Mouse (Mus musculus): ENCODE data around the gene Hebp1. TPM values are rescaled to one million over a fixed set of nuclear protein-coding genes. Genes with fewer than 3 reads are reported as not detected.

The Hebp1 gene
- polyA plus RNA-seq, 1 experiment from 2014 or later, result 4.1 TPM

- no peak overlapping the region for H3K4me3 ChIP-seq (ENCODE audit: low read depth, low read length)
- no peaks in the 10 kb centered on the region for H3K27me3 ChIP-seq (ENCODE audit: control insufficient read depth, insufficient read depth, low read length)
- H3K36me3 ChIP-seq (ENCODE audit: control insufficient read depth, insufficient read depth, low read length), result no peaks in the 10 kb centered on the region
- no peak overlapping the region for H3K4me2 ChIP-seq (replicated peaks; ENCODE audit: low read depth, low read length)
- no peak for DNase-seq (ENCODE audit: low spot score)
- no peak for ATAC-seq (ENCODE audit: low FRiP score)
- no peak overlapping the region for H3K9ac ChIP-seq (ENCODE audit: low read depth, low read length)
- H3K9me3 ChIP-seq (ENCODE audit: control insufficient read depth, low read length), result no peaks in the 10 kb centered on the region
- no peak overlapping the region for H3K27ac ChIP-seq (ENCODE audit: low read depth, low read length)
- WGBS, result 62% methylated on average over 6 of the region's 6 CpGs
- no peaks in the 10 kb centered on the region for H3K4me1 ChIP-seq (replicated peaks; ENCODE audit: control insufficient read depth, insufficient read depth, low read length)
Observed at GRCm38 (mm10) chr6:135203737-135204136, 5.9 kb upstream of the Hebp1 start.

DNA sequence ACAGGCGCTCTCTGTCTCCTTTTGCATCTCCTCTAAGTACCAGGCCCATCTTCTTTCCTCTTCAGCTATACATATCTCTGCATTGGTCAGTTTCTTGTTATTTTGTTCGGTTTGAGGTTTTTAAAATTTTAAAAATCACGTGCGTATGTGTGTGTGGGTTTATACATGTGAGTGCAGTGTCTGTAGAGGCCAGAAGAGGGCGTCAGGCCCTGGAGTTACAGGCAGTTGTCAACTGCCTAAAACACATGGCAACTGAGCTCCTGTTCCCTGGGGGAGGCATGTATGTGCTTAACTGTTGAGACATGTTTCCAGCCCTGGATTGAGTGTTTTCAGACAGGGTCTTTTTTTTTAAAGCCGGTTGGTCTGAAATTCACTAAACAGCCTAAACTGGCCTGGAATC, 4.8 kb upstream of the Hebp1 start:
- no peak for DNase-seq (ENCODE audit: low spot score)
- Histone ChIP-seq H3K27ac (ENCODE audit: low read depth, low read length) (no peak overlapping the region), H3K9ac (ENCODE audit: low read depth, low read length) (no peak overlapping the region), H3K36me3 (ENCODE audit: control insufficient read depth, insufficient read depth, low read length) (no peaks in the 10 kb centered on the region), H3K4me1 (replicated peaks; ENCODE audit: control insufficient read depth, insufficient read depth, low read length) (no peaks in the 10 kb centered on the region), H3K4me3 (ENCODE audit: low read depth, low read length) (no peak overlapping the region), H3K27me3 (ENCODE audit: control insufficient read depth, insufficient read depth, low read length) (no peaks in the 10 kb centered on the region), H3K9me3 (ENCODE audit: control insufficient read depth, low read length) (no peaks in the 10 kb centered on the region), H3K4me2 (replicated peaks; ENCODE audit: low read depth, low read length) (no peak overlapping the region)
- no peak for ATAC-seq (ENCODE audit: low FRiP score)
- whole genome bisulfite sequencing, result 88% methylated on average over 6 of the region's 6 CpGs

- Histone ChIP-seq H3K4me1 (replicated peaks; ENCODE audit: control insufficient read depth, insufficient read depth, low read length) (no peaks in the 10 kb centered on the region), H3K4me2 (replicated peaks; ENCODE audit: low read depth, low read length) (no peak overlapping the region), H3K27ac (ENCODE audit: low read depth, low read length) (no peak overlapping the region), H3K9me3 (ENCODE audit: control insufficient read depth, low read length) (no peaks in the 10 kb centered on the region), H3K4me3 (ENCODE audit: low read depth, low read length) (no peak overlapping the region), H3K9ac (ENCODE audit: low read depth, low read length) (no peak overlapping the region), H3K36me3 (ENCODE audit: control insufficient read depth, insufficient read depth, low read length) (no peaks in the 10 kb centered on the region), H3K27me3 (ENCODE audit: control insufficient read depth, insufficient read depth, low read length) (no peaks in the 10 kb centered on the region)
- DNase-seq (ENCODE audit: low spot score) (no peak), ATAC-seq (ENCODE audit: low FRiP score) (no peak)
- 89% methylated on average over 16 of the region's 16 CpGs for WGBS
Observed at GRCm38 (mm10) chr6:135200122-135200957, 2.5 kb upstream of the Hebp1 start.

GRCm38 (mm10) chr6:135198726-135199125, 904 bp upstream of the Hebp1 start:
- no peak overlapping the region for H3K27ac ChIP-seq (ENCODE audit: low read depth, low read length)
- H3K4me2 ChIP-seq (replicated peaks; ENCODE audit: low read depth, low read length), result peak overlapping the region; percentile 91
- no peaks in the 10 kb centered on the region for H3K9me3 ChIP-seq (ENCODE audit: control insufficient read depth, low read length)
- H3K4me1 ChIP-seq (replicated peaks; ENCODE audit: control insufficient read depth, insufficient read depth, low read length), result no peaks in the 10 kb centered on the region
- peak overlapping the region; percentile 83; the same call in 1 of the 2 replicates for H3K9ac ChIP-seq (ENCODE audit: low read depth, low read length)
- H3K27me3 ChIP-seq (ENCODE audit: control insufficient read depth, insufficient read depth, low read length), result no peaks in the 10 kb centered on the region
- ATAC-seq (ENCODE audit: low FRiP score) (no peak), DNase-seq (ENCODE audit: low spot score) (no peak)
- 55% methylated on average over 6 of the region's 6 CpGs for WGBS
- H3K36me3 ChIP-seq (ENCODE audit: control insufficient read depth, insufficient read depth, low read length), result no peaks in the 10 kb centered on the region
- H3K4me3 ChIP-seq (ENCODE audit: low read depth, low read length), result peak overlapping the region; percentile 79

DNA sequence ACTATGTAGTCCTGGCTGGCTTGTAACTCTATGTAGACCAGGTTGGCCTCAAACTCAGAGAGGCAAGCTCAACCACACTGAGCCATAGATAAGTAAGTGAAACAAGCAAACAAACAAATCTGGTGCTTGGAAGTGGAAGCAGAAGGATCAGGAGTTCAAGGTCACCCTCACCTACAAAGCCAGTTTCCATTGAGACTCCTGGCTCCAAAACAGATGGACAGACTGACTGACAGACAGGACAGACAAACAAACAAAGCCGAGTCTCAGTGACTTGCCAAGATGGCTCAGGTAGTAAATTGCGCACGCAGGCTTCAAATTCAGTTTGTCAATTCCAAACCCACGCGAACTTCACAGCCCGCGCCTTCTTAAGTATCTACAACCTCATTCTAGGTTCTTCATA, 376 bp downstream of the Hebp1 start:
- peak overlapping the region; percentile 79; the same call in 1 of the 2 replicates for H3K27ac ChIP-seq (ENCODE audit: low read depth, low read length)
- 15% methylated on average over 7 of the region's 7 CpGs for WGBS

GRCm38 (mm10) chr6:135196707-135197106, 1.1 kb downstream of the Hebp1 start:
- H3K9ac ChIP-seq (ENCODE audit: low read depth, low read length), result no peak overlapping the region
- H3K27ac ChIP-seq (ENCODE audit: low read depth, low read length), result no peak overlapping the region
- DNase-seq (ENCODE audit: low spot score), result no peak
- H3K4me3 ChIP-seq (ENCODE audit: low read depth, low read length), result no peak overlapping the region
- H3K9me3 ChIP-seq (ENCODE audit: control insufficient read depth, low read length), result no peaks in the 10 kb centered on the region
- H3K36me3 ChIP-seq (ENCODE audit: control insufficient read depth, insufficient read depth, low read length), result no peaks in the 10 kb centered on the region
- H3K4me1 ChIP-seq (replicated peaks; ENCODE audit: control insufficient read depth, insufficient read depth, low read length), result no peaks in the 10 kb centered on the region
- H3K4me2 ChIP-seq (replicated peaks; ENCODE audit: low read depth, low read length), result no peak overlapping the region
- no peaks in the 10 kb centered on the region for H3K27me3 ChIP-seq (ENCODE audit: control insufficient read depth, insufficient read depth, low read length)
- WGBS, result 84% methylated on average over 8 of the region's 8 CpGs
- no peak for ATAC-seq (ENCODE audit: low FRiP score)

More for the DNA sequence above, 376 bp downstream of the Hebp1 start:
- Histone ChIP-seq H3K36me3 (ENCODE audit: control insufficient read depth, insufficient read depth, low read length) (no peaks in the 10 kb centered on the region), H3K4me1 (replicated peaks; ENCODE audit: control insufficient read depth, insufficient read depth, low read length) (no peaks in the 10 kb centered on the region), H3K9me3 (ENCODE audit: control insufficient read depth, low read length) (no peaks in the 10 kb centered on the region), H3K27me3 (ENCODE audit: control insufficient read depth, insufficient read depth, low read length) (no peaks in the 10 kb centered on the region), H3K4me2 (replicated peaks; ENCODE audit: low read depth, low read length) (peak overlapping the region; percentile 91), H3K4me3 (ENCODE audit: low read depth, low read length) (peak overlapping the region; percentile 79), H3K9ac (ENCODE audit: low read depth, low read length) (peak overlapping the region; percentile 83)
- no peak for DNase-seq (ENCODE audit: low spot score)
- no peak for ATAC-seq (ENCODE audit: low FRiP score)

DNA sequence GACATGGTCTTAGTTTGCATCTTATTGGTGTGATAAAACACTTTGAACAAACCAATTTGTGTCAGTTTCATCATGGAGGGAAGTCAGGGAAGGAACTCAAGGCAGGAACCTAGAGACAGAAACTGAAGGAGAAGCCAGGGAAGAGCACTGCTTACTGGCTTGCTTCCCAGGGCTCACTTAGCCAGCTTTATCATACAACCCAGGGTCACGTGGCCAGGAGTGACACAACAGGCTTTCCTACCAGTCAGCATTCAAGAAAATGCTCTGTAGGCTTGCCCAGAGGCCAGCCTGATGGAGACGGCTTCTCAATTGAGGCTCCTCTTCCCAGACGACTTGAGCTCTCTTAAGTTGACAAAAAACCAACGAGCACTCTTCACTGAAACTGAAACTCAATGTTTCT, 2.9 kb downstream of the Hebp1 start:
- H3K9ac ChIP-seq (ENCODE audit: low read depth, low read length), result no peak overlapping the region
- DNase-seq (ENCODE audit: low spot score), result no peak
- no peak for ATAC-seq (ENCODE audit: low FRiP score)
- no peaks in the 10 kb centered on the region for H3K9me3 ChIP-seq (ENCODE audit: control insufficient read depth, low read length)
- H3K27me3 ChIP-seq (ENCODE audit: control insufficient read depth, insufficient read depth, low read length), result no peaks in the 10 kb centered on the region
- H3K4me1 ChIP-seq (replicated peaks; ENCODE audit: control insufficient read depth, insufficient read depth, low read length), result no peaks in the 10 kb centered on the region; the same call in 1 of the 2 replicates
- no peak overlapping the region for H3K4me2 ChIP-seq (replicated peaks; ENCODE audit: low read depth, low read length)
- H3K36me3 ChIP-seq (ENCODE audit: control insufficient read depth, insufficient read depth, low read length), result no peaks in the 10 kb centered on the region
- 86% methylated on average over 4 of the region's 4 CpGs for WGBS
- H3K27ac ChIP-seq (ENCODE audit: low read depth, low read length), result no peak overlapping the region
- H3K4me3 ChIP-seq (ENCODE audit: low read depth, low read length), result no peak overlapping the region

DNA sequence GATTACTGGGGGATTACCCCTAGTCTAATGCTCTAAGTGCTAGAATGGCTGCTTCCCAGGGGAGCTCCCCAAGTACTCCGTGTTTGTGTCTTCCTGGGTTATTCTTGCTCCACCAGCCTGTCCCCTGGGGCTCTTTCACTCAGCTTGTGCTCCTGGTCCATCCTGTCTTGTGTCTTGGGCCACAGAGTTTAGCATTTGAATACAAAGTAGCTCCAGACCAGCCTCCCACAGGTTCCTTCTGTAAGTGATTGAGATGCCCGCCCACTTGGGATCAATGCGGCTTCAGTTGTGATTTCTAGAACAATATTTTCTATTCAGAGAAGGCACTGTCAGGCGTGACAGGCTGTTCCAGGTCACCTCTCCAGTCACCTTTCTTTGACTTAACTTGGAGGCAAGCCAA, 4.1 kb downstream of the Hebp1 start:
- DNase-seq (ENCODE audit: low spot score), result no peak
- 23% methylated on average over 4 of the region's 4 CpGs for WGBS

DNA sequence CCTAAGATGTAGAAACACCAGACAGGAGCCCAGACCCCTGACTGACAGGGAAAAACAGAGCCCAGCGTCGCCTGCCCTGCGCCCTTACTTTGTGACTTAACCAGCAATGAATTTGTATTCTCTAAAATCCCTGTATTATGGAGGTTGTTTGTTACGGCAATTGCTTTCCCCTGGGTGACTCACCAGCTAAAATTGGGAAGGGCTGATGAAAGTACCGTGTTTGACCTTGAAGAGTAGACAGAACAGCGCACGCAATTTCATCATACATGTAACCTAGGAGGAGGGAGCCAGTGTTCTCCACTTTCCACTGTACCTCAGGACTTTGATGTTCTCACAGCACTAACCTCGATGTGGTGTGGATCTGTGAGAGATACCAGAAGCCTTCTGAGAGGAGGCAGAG, 4.8 kb downstream of the Hebp1 start:
- Histone ChIP-seq H3K9ac (ENCODE audit: low read depth, low read length) (no peak overlapping the region), H3K36me3 (ENCODE audit: control insufficient read depth, insufficient read depth, low read length) (no peaks in the 10 kb centered on the region), H3K4me1 (replicated peaks; ENCODE audit: control insufficient read depth, insufficient read depth, low read length) (no peaks in the 10 kb centered on the region; the same call in 1 of the 2 replicates), H3K9me3 (ENCODE audit: control insufficient read depth, low read length) (no peaks in the 10 kb centered on the region), H3K27ac (ENCODE audit: low read depth, low read length) (no peak overlapping the region), H3K4me2 (replicated peaks; ENCODE audit: low read depth, low read length) (no peak overlapping the region), H3K4me3 (ENCODE audit: low read depth, low read length) (no peak overlapping the region), H3K27me3 (ENCODE audit: control insufficient read depth, insufficient read depth, low read length) (no peaks in the 10 kb centered on the region)
- 76% methylated on average over 8 of the region's 8 CpGs for WGBS
- no peak for DNase-seq (ENCODE audit: low spot score)
- ATAC-seq (ENCODE audit: low FRiP score), result no peak

More for the DNA sequence above, 4.1 kb downstream of the Hebp1 start:
- H3K9me3 ChIP-seq (ENCODE audit: control insufficient read depth, low read length), result no peaks in the 10 kb centered on the region
- no peaks in the 10 kb centered on the region for H3K36me3 ChIP-seq (ENCODE audit: control insufficient read depth, insufficient read depth, low read length)
- no peak overlapping the region for H3K9ac ChIP-seq (ENCODE audit: low read depth, low read length)
- no peaks in the 10 kb centered on the region; the same call in 1 of the 2 replicates for H3K4me1 ChIP-seq (replicated peaks; ENCODE audit: control insufficient read depth, insufficient read depth, low read length)
- H3K27me3 ChIP-seq (ENCODE audit: control insufficient read depth, insufficient read depth, low read length), result no peaks in the 10 kb centered on the region
- ATAC-seq (ENCODE audit: low FRiP score), result no peak
- no peak overlapping the region for H3K4me2 ChIP-seq (replicated peaks; ENCODE audit: low read depth, low read length)
- no peak overlapping the region for H3K27ac ChIP-seq (ENCODE audit: low read depth, low read length)
- H3K4me3 ChIP-seq (ENCODE audit: low read depth, low read length), result no peak overlapping the region
